Mouse (Mus musculus): ENCODE results near the gene Gnai3. TPM values are rescaled to one million over a fixed set of nuclear protein-coding genes. Genes with fewer than 3 reads are reported as not detected.
A peak's percentile ranks its signal among the peaks of the same experiment; 100 is the strongest.

Gnai3 gene
- total RNA-seq (2021): 100 to 1,000 TPM; 117 to 136 TPM
- 13.8 and 14.0 TPM in 2 replicates for polyA plus RNA-seq (2012; rRNA removed)
- long read RNA-seq, transcript Gnai3-201 (9 exons, 3,262 nt): major isoform, 131 of 143 reads
- long read RNA-seq, partial matches to known transcripts: 6 of 143 reads
- long read RNA-seq, other reads (novel, unspliced or antisense): 6 of 143 reads

GRCm38 (mm10) chr3:108145534-108146445 is at the start of gene Gnai3:
Gene Gnai3 (minus strand): TSS chr3:108146146.
- DNase-seq: peak; percentile 94

GRCm38 (mm10) chr3:108195287-108195686 is 49.3 kb upstream of the Gnai3 start:
- DNase-seq: no peak

DNA sequence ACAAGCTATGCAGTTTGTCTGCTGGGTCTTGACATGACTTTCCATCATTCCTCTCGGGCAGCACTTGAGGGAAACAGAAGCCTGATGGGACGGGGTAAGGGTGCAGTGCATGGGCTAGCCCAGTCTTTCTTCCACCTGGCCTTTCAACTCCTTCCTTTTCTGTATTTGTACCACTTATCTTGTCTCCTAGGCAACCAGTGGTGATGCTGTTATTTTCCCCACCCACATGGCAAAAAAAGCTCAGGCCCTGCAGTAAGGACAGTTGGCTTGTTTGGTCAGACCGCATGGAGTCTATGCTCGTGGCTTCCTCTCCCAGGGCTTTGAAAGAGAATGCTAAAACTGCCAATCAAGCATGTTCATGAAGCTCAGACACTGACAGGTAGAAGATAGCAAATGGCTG is 47.7 kb upstream of the Gnai3 start:
- no peak for DNase-seq

- no peak for DNase-seq
These were observed 44.0 kb upstream of the Gnai3 start for GRCm38 (mm10) chr3:108189897-108190296.

- no peak for DNase-seq
These were observed 43.0 kb upstream of the Gnai3 start for GRCm38 (mm10) chr3:108188716-108189490.

DNA sequence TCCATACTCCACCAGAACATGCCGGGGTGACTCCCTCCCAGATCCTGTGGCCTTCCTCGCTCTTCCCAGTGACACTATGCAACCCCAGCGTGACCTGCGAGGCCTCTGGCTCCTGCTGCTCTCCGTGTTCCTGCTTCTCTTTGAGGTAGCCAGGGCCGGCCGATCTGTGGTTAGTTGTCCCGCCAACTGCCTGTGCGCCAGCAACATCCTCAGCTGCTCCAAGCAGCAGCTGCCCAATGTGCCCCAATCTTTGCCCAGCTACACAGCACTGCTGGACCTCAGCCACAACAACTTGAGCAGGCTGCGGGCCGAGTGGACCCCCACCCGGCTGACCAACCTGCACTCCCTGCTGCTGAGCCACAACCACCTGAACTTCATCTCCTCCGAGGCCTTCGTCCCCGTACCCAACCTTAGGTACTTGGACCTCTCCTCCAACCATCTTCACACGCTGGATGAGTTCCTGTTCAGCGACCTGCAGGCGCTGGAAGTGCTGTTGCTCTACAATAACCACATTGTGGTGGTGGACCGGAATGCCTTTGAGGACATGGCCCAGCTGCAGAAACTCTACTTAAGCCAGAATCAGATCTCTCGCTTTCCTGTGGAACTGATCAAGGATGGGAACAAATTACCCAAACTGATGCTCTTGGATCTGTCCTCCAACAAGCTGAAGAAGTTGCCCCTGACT is 41.3 kb upstream of the Gnai3 start:
- DNase-seq: no peak

- DNase-seq: peak; percentile 84
These were observed 40.4 kb upstream of the Gnai3 start, which contains the start of gene Amigo1 for GRCm38 (mm10) chr3:108186098-108187047. Gene Amigo1 (plus strand): TSS chr3:108186335.

DNA sequence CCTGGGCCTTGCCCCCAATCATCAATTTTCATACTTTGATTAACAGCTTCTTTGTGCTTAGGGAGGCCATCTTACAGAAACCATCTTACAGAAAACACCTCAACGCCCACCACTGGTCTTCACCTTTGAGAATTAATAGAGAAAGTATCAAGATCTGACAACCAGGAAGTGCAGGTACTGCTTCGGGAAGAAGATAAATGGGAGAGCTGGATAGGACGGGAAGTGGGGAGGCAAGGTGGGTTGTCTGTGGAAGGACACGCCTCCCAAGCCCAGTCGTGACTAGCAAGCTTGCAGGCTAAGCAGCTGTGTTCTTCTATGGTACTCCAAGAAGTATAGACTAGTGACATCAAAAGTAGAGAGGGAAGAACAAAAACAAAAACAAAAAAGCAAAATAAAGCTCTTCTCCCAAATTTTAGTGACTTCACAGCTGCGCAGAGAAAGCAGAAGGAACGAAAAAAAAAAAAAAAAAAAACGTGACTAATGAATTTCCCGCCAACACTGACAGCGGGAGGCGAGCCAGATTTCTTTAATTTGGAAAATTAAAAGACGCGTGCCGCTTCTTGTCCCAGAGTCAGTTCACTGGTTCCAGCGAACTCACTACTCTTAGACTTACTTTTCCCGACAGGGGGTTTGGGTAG is 39.6 kb upstream of the Gnai3 start:
- DNase-seq: no peak

- DNase-seq: no peak
These were observed 38.8 kb upstream of the Gnai3 start for GRCm38 (mm10) chr3:108184742-108185141.

- no peak for DNase-seq
These were observed 34.6 kb upstream of the Gnai3 start for GRCm38 (mm10) chr3:108180514-108180913.

GRCm38 (mm10) chr3:108178756-108179715 is 33.1 kb upstream of the Gnai3 start:
- no peak for DNase-seq

DNA sequence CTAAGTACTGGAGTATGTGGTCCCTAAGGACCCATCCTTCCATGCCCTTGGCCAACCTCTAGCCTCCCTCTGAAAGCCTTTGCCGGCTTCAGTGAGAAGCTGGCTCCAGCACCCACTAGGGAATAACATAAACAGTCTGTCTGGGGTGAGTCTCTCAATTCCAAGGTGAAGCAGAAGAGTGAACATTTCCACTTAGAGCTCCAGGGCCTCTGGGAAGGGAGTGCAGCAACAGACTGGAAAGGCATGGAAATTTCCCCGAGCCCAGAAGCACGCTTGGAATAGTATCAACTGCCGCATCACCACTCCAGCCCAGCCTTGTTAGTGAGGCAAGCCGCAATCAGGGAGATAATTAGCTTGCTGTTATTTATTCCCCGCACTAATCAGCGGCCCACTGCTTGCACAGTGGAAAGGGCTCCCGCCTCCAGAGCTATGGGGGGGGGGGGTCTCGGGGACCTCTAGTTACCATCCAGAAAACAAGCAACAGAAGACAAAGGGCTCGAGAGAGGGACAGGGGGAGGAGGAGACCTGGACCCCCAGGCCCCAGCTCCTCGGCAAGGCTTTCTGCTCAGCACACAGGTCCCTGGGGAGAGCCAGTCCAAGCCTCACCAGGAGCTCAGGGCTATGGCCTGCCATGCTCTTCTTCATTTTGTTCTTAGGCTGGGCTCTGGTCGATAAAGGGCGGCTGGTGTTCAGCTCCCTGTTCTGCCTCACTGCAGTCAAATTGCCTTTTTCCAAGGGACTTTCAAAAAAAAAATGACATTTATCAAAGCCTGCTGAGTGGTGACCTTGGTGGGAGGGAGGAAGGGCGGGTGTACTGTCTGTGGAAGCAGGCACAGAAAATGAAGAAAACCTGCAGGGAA is 29.0 kb upstream of the Gnai3 start:
- peak; percentile 79 for DNase-seq

DNA sequence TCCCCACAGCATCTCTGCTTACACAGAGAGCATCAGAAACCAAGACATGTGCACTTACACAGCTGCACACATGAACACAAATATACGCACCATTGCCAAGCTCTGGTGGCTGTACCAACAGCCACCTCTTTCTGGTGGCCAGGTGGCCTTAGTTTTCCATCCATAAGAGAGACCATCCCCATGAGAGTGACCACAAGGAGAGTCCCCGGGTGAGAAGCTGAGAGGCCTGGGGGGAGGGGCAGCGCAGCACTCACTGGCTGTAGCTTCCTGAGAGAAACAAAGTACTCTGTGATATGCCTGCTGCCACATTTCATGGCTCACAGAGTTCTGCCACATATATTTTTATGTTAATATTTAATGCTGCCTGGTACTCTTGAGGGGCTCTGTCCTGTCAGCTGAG is 23.3 kb upstream of the Gnai3 start:
- no peak for DNase-seq

GRCm38 (mm10) chr3:108167499-108167898 is 21.6 kb upstream of the Gnai3 start:
- no peak for DNase-seq

- DNase-seq: no peak
These were observed 20.7 kb upstream of the Gnai3 start for GRCm38 (mm10) chr3:108166486-108167211.

- no peak for DNase-seq
These were observed 19.8 kb upstream of the Gnai3 start for GRCm38 (mm10) chr3:108165532-108166315.

- DNase-seq: peak; percentile 78
These were observed 18.9 kb upstream of the Gnai3 start for GRCm38 (mm10) chr3:108164807-108165206.
